Mouse (Mus musculus) cerebellum, adult 9-10 months (tissue): ENCODE results near the gene Gm11084.
A peak's percentile ranks its signal among the peaks of the same experiment; 100 is the strongest.
"Not testable (repeated sequence)": the region's sequence is repeated elsewhere in the genome, so short reads cannot be mapped to it uniquely, and the experiment has no call there.

Experiments used
- DNase-seq: peaks from one replicate; pipeline ENCODE4 v3.0.0; 2022

Gm11084 gene

GRCm38 (mm10) chr2:72986616-72987015, at the start of gene Gm11084:
Gene Gm11084 (minus strand): TSS chr2:72986716.
- no peak for DNase-seq

DNA sequence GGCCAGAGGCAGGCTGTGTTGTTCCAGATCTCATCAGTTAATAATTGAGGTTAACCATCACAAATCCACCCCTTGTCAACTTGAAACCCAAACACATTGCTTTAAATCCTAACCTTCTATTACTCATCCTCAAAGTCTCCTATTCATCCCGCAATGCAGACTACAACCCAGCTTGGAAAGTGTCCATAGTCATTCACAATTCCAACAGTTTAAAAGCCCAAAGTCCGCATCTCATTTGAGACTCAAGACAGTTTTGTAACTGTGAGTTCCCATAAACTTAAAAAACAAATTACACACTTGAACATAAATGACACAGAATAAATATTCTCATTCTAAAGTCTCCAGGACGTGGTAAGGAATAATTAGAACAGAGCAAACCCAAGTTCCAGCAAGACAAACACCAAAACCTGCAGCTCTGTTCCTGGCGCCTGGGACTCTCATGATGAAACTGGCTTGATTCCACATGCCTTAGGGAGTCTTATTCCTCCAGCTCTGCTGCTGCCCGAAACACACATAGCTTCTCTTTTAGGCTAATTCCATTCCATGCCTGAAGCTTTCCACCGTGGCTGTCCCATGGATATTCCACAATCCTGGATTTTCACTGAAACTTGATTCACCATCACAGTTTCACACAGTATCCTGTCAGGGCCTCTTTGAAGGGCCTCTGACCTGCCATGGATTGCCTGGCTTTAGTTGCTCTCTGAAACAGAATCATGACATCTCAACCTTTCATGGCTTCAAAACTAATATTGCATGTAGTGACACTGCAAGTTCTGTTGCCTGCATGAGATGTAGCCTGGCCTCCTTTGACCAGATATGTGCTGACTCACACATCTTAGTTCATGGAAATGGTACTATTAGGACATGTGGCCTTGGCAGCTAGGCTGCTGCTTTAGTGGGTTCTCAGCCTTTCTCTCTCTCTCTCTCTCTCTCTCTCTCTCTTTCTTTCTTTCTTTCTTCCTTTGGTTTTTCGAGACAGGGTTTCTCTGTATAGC, 44.8 kb upstream of the Gm11084 start:
- DNase-seq: no peak

DNA sequence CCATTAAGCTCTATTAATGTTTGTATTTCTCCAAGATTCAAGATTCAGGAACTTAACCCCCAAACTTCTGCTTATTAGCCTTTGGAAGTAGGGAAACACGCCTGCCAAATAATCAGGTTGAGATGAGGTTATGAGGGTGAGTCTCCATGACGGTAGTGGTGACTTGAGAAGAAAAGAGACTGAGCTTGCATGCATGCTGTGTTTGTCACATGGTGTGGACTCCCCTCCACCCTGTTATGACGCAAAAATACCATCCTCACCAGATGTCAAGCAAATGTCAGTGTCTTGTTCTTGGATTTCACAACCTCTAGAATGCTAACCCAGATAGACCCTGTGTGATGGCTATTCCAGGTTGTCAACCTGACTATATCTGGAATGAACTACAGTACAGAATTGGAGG, 43.3 kb upstream of the Gm11084 start:
- no peak for DNase-seq

GRCm38 (mm10) chr2:73028019-73028418, 41.5 kb upstream of the Gm11084 start:
- DNase-seq: no peak

DNA sequence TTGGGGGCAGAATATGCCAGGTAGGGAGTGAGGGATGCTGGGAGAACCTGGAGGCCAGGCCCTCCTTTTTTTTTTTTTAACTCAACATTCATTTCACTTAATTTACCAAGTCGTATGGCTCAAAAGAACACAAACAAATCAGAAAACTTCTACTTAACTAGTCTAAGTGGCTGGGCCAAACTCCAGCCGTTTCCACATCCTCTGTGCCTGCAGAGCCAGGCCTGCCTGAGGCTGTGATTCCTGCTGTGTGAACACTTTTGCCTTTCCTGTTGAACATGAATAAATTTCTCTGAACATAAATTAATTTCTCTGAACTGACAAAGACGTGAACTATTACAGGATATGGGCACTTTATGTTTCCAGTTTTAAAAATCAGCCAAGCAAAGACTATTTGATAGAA, 40.6 kb upstream of the Gm11084 start:
- no peak for DNase-seq

DNA sequence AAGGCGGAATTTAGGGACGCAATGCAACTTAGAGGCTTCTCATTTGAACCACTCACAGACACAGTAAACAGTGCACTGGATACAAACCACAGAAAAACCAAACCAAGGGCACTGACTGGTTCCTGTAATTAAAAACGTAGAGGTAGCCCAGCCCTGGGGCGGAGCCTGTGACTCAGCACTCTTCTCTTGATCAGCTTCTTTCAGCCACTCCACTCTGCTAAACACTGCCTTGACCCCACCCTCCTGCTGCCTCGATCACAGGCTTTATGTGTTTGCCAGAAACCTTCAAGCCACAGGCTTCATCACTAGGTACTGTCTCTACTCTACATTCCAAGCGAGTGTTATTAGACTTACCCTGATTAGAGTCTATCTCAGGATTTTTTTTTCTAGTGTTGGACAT, 37.3 kb upstream of the Gm11084 start:
- DNase-seq: no peak

GRCm38 (mm10) chr2:73021046-73021445, 34.5 kb upstream of the Gm11084 start:
- no peak for DNase-seq

DNA sequence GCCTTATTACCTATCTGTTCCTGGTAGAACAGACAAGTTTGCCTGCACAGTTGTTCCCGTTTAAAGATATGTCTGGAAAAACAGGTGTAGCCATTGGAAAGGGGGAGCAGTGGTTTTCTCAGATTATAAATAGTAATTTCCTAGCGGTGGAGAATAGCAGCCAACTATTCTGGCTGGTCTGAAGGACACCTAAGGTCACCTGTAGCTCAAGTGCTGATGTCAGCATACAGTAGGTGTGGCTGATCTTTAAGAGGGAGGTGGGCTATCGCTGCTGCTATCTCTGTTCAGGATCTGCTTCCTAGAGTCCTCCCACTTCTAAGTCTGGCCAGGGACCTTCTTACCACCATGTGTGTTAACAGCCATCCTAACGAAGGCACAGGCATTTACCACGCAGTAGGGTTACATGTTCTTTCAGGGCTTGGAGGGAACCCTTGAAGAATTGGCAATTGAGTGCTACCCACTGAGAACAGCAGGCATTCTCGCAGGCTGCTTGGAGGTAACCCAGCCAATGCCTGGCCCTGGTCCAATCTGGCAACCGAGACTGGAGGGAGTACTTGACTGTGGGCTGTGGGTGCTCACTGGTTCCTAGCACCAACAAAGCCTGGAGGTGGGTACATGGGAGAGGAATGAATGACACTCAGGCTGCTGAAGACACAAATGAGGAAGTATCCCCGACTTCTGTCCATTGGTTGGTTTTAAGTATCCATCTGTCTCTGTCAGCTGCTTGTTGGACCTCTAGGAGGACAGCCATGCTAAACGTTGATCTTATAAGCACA, 33.0 kb upstream of the Gm11084 start:
- DNase-seq: peak; percentile 63

- DNase-seq: not testable (repeated sequence)
Observed at GRCm38 (mm10) chr2:73014063-73014462, 27.5 kb upstream of the Gm11084 start.

- DNase-seq: no peak
Observed at GRCm38 (mm10) chr2:73012636-73013035, 26.1 kb upstream of the Gm11084 start.

DNA sequence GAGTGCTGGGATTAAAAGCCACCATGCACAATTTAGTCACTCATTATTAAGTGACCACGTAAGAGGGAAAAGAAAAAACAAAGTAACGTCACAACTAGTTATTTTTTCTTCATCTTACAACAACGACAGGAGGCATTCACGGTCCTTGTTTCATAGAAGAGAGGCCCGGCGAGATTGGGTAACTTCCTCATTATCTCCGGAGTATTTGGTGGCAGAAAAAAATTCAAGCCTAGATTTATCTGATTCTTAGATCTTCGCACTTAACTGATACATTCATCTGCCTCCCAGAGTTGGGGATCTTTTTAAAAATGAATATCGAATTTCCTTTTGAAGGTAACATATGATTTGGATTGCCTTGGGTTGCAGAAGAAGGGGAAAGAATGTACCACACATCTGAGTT, 21.0 kb upstream of the Gm11084 start:
- no peak for DNase-seq

- DNase-seq: no peak
Observed at GRCm38 (mm10) chr2:73005611-73006515, 19.3 kb upstream of the Gm11084 start.

- no peak for DNase-seq
Observed at GRCm38 (mm10) chr2:73003751-73004717, 17.5 kb upstream of the Gm11084 start.

GRCm38 (mm10) chr2:73003049-73003448, 16.5 kb upstream of the Gm11084 start:
- DNase-seq: no peak

DNA sequence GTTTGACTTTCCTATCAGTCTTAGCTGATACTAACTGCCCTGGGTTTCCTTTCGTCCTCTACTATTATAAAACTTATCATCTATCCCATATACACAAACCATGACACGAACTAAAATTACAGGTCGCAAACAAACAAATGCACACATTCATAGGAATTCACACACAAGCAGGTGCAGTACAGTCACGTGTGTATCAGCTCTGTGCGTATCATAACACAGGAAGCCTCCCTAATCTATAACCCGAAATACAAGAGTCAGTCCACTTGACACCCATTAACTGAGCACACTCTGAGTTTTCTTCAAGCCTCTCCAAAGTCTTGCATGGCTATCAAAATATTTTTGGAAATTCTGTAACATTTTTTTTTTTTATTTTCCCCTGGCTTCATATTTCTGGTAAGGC, 15.9 kb upstream of the Gm11084 start:
- DNase-seq: no peak

DNA sequence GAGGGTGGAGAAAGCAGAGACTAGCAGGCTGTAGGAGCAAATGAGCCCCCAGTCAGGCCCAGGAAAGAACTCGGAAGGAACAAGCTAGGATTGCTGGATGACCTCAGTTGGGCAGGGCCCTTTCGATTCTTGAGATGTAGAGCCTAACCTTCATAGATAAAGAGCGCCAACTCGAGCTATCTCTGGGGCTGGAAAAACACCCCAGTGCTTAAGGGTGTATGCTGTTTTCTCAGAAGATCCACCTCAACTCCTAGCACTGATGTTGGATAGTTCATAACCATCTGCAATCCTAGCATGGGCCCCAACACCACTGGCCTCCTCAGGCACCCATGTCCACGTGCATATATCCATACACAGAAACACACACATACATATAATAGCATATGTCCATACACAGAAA, 15.5 kb upstream of the Gm11084 start:
- DNase-seq: no peak

GRCm38 (mm10) chr2:73000194-73000593, 13.7 kb upstream of the Gm11084 start:
- no peak for DNase-seq

- no peak for DNase-seq
Observed at GRCm38 (mm10) chr2:72997586-72997985, 11.1 kb upstream of the Gm11084 start.

DNA sequence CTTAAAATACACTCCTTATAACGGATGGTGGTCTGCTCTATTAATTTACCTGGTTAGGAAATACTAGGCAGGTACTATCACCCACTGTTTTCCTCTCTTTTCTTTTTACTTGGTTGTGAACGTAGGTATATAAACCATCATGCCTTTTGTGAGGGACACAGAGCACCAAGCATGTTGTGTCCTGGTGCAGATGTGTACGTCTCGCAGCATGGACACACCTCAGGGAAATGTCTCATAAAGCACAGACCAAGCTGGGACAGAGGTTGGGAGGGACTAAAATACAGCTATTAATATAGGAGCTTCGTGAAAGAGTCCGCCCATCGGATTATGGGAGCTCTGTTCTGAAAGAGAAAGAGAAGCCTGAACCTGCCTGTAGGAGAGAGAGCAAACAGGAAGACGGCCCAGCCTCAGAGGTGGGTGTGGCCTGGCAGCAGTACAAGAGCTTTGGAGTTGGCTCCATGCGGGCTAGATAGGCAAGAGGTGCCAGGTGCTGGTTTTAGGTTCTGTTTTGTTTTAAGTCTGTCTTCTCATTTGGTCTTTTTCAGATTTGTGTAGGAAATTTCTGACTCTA, 10.4 kb upstream of the Gm11084 start:
- DNase-seq: peak; percentile 70

DNA sequence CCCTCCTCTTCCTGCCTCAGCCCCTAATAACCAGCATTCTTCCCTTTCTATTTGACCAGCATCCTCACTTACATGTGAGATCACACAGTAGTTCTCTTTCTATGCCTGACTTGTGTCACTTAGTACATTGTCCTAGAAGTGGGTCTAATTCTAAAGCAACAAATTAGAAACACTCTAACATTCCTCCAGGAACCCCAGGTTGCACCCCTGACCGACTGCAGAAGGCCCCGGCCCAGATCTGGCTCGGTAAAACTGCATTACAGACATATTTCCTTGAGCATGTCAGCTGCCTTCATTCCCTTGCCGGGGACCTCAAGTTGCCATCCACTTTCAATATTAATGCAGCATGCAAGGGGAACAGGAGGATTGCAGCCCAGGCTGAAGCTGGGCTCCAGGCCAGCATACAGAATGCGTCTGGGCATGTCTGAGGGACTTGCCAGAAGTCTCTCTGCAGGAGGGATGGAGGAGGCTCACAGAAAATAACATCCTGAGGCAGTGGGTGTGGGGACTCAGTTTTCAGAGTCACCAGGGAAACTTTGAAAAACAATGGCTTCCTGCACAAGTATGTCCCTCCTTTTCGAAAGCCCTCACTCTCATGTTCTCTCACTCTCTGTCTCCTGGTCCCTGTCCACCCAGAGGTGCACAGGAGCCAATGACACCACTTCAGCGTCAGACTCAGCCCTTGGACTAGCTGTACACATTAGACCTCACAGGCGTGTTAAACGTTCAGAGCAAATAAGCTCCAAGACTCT, 9.0 kb upstream of the Gm11084 start:
- peak; percentile 87 for DNase-seq
